Mouse (Mus musculus) mouse trophoblast stem cell (cell line): ENCODE measurements around the gene Hdac8.

ENCODE experiments used
- in situ Hi-C, 2 experiments: fragments of 300-500 bp; cut with MseI, MboI; formaldehyde crosslinking; loops; 2 replicates in 1 of 2; 3 replicates in 1 of 2; pipeline ENCODE4 v1.15.1; 2025

Gene Hdac8

DNA sequence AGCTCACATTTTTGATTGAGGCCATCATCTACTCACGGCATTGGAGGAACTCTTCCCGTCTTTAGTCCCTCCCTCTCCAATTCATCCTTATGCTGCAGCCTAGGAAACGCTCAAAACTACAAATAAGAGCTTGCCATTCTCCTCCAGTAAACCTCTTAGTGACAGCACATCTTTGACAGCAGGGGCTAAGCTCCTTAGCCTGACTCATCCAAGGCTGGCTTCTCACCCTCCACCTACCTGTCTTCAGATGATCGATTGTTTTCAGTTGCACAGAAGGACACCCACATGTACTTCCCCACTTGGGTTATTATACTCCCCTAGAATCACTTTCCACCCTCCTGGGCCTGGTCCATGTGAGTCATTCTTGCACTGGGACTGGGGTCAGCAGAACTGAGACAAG is 163.5 kb downstream of the Hdac8 start:
- in situ Hi-C loops: no loop called here

DNA sequence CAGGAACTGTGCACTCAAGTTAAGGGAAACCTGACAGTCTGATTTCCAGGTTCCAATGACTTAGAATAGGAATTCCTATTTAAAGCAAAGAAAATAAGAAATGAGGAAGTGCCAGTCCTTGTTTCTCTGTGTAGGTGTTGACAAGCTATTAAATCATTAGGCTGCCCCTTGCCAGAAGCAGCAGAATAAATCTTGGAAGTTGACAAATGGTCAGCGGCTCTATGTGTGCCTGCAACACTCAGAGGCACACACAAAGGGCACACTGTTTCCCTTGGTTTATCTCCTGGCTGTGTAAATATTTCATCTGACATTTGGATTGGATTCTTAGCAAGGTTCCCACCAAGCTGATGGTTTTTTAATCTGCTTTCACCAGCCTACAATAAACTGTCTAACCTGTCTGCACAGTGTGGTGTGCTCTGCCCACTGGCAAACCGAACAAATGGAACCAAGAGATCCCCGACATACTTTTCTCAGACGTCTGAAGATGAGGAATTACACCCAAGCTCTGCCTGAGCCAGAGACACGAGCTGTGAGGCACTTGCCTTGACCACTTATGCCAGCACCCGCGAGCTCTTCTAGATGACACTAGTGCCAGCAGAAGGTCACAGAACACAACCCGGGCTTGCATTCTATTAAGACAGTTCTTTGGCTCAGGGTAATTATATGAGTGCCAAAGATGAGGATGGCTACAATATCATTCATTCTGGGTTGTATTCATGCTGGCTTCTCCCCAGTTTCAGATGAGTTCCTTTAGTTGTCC is 165.6 kb downstream of the Hdac8 start:
- in situ Hi-C loops: no loop called here

DNA sequence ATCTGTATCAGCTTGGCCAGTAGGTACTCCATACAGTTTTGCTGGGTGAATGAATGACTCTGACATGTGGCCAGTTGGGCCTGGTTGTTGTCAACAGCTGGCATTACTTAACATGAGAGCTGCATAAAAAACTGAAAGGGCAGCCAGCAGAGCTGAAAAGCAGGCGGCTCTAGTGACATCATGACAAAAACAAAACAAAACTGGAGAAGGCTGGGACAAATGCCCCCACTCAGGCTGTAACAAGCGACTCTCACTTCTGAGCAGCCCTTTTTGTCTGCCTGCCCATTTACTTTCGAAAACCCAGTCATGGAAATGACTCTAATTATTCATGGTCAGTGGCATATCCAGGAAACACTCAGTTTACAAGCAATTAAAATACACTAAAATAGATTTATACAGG is 185.5 kb downstream of the Hdac8 start:
- in situ Hi-C loops: no loop called here

DNA sequence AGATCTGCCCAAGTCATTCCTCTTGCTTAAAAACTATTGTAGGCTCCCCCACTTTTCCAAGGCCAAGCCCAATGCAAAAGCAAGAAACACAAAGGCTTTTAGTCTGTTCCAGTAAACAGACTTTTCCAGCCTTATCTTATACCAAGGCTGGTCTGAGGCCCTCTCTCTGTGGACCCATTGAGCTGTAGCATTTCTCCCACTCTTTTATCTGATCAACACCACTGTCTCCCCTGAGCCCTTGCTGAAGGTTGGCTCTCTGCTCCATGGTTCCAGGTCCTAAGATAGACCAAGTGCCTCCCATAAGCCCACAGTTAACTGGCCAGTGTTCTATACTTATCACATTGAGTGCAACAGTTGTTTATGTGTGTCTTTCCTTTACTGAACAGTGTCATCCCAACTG is 185.9 kb downstream of the Hdac8 start:
- in situ Hi-C loops: no loop called here

DNA sequence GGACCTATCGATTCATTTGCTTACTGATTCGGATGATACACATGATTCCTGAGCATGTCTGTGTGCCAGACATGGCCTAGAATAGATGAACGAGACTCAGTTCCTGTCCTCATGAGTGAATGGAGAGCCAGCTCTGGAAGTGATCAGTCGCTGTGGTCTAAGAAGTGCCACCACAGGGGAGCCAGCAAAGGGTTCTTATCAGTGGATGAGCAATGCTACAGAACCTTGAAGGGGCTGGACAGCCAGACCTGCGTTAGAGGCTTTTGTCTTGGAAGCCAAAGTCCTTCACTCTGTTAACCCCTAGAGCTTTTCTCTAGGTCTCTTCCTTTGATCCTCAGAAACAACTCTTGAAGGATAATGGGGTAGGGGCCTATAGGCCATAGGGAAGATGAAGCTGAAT is 186.4 kb downstream of the Hdac8 start:
- in situ Hi-C loops: no loop called here

DNA sequence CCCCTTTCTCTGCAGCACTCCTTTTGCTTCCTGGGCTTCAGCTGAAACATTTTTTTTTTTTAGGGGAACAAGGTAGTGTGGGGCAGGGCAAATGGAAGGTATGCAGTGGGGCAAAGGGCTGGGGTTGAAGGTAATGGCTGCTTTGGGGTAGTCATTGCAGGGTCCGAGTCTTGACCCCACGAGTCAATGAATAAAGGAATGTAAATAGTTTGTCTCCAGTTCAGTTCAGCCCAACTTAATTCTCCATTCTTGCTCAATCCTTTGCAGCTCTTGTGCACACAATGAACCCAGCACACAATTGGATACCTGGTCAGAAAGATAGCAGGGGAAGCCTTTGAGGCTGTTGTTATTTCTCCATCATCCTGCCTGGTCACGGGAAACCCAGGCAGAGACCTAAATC is 194.0 kb downstream of the Hdac8 start:
- in situ Hi-C loops: no loop called here

DNA sequence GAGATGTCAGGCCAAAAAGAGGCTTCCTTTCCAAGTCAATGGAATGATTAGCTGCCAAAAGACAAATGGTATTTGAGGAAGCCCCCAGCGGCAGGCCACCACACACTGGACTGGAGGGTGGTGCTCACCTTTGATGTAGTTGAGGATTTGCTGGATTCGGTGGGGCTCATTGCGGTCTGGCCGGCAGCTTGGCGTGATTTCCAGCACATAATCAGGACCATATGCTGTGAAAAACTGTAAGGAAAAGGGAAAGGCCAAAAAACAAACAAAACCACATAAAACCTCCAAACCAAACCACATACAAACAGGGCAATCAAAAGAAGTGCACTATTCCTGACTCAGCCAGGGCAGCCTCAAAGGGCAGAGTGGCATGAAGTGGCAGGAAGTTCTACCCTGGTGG is 197.6 kb downstream of the Hdac8 start:
- in situ Hi-C loops: no loop called here

DNA sequence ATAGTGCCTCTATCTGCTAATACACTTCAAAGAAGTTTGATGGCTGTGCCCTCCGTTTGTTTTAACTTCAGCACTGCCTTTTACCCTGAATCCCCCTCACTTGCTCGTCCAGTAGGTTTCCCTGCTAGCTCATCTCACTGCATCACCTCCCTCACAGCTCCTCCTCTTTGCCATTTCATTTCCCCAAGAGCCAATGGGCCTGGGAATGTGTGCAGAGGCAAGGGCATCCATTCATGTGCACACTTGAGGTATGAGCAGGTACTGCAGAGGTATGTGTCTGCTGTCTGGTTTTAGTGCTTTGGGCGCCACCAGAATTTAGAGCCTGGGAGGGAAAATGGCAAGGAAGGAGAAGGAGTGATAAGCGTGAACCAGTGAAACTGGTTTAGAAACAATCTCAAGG is 199.4 kb downstream of the Hdac8 start:
- in situ Hi-C loops: no loop called here

DNA sequence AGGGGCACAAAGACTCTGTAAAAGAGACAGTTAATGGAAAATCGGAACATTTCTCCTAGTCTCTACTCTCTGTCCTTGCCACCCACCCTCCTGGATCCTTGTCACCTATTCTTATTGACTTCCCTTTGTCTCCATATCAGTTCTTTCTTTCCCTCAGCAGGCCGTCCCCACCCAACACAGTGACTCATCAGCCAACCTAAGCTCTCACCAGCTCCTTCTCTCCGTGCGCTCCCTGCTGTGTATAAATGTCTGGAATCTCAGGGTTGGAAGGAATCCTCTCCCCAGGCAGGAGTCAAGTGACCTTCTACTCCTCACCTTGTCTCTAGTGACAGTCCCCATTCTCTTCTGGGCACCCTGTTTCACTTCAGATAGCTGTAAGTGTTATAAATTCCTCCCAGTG is 200.2 kb downstream of the Hdac8 start:
- in situ Hi-C loops: no loop called here

DNA sequence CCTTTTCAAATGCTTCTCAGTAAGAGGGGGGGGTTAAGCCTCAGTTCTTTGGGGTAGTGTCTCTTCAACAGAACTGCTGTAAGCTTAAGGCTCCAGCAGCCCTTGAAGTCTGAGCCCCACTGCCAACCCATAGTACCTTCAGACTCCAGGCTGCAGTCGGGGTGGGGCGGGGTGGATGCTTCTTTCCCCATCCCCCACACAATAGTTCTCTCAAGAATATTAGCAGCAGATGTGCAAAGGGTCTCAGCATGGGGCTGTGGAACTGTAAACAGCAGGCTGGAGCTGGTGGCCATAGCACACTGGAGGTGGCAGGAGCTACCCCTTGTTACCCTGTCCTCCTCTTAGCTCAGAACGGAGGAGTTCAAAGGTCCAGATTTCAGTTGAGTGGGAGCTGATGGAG is 202.7 kb downstream of the Hdac8 start:
- in situ Hi-C loops: no loop called here

DNA sequence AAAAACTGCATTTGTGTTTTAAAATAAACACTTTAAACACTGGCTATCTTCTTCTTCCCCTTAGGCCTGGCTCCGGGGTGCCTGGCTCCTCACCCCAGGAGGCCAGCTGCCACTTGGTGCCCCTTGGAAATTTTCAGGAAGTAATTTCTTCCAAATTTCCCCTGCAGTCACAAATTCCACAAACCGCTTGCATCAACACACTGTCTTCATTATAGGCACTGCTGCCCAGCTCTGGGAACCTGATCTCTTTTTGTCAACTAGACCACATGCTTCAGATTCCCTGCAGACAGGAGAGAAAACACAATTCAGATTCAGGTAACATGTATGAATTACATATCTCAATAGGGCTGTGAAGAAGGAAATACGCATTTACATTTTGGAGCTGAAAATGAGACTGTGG is 220.3 kb downstream of the Hdac8 start:
- in situ Hi-C loops: no loop called here

DNA sequence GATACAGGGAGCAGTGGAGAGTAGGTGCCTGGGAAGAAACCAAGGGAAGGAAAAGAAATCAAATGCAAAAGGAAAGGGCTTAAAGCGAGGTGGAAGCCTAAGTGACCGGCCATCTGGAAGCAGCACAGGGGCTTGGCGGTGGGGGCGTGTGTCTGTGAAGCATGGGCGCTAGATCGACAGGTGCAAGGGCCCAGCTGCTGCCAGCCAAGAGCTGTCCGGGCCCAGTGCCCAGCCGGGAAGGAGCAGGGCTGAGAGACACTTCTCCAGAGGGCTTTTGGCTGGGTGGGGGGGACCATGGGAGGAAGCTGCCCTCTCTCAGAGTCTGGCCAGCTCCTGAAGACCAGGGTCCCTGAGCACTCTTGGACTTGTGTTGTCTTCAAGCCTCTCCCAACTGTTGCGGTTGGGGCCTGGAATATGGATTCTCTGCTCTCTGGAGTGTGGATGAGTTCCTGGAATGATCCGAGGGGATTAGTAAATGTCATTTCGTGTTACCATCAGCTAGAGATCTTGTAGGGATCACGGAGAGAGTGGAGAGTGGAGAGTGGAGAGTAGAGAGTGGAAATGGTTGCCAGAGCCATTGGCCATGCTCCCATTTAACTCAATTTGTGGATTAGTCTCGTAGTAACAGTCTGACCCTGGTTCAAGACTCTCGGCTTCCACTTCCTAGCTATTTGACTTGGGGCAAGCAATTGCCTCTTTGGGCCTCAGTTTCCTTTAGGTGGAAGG is 242.4 kb downstream of the Hdac8 start:
- in situ Hi-C loops: no loop called here

DNA sequence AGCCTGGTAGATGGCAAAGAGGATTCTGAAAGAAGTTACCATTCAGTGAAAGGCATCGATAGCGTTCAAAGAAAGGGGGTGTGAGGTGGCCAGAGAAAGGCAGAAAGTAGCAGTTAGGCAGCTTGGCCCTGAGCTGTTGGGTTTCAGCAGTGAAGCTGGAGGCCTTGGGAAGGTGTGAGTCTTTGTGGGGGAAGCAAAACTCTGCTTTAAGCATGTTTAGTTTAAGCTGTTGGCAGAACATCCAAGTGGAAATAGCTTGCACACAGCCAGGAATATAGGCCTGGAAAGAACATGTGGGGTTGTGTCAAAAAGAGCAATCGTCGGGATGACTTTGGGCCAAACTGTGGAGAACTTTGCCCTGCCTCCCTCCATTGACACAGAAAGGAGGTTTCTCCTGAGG is 245.4 kb downstream of the Hdac8 start:
- in situ Hi-C loops: no loop called here

DNA sequence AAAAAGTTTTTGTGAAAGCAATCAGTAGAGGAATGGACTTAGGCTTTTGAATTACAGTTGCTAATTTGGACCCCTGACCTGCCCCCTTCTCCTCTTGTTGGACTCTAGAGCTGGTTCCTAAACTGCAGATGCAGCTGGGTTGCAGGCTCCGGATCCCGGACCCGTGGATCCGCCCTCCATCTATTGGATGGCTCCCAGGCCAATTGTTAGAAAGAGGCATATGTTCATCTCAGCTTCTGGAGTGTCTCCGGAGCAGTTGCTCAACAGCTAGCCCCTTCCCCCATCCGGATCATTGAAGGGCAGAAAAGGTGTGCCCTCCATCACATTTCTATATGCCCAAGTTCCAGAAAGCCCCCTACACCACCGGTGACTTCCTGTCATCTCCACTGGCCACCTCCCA is 251.3 kb downstream of the Hdac8 start:
- in situ Hi-C loops: no loop called here

DNA sequence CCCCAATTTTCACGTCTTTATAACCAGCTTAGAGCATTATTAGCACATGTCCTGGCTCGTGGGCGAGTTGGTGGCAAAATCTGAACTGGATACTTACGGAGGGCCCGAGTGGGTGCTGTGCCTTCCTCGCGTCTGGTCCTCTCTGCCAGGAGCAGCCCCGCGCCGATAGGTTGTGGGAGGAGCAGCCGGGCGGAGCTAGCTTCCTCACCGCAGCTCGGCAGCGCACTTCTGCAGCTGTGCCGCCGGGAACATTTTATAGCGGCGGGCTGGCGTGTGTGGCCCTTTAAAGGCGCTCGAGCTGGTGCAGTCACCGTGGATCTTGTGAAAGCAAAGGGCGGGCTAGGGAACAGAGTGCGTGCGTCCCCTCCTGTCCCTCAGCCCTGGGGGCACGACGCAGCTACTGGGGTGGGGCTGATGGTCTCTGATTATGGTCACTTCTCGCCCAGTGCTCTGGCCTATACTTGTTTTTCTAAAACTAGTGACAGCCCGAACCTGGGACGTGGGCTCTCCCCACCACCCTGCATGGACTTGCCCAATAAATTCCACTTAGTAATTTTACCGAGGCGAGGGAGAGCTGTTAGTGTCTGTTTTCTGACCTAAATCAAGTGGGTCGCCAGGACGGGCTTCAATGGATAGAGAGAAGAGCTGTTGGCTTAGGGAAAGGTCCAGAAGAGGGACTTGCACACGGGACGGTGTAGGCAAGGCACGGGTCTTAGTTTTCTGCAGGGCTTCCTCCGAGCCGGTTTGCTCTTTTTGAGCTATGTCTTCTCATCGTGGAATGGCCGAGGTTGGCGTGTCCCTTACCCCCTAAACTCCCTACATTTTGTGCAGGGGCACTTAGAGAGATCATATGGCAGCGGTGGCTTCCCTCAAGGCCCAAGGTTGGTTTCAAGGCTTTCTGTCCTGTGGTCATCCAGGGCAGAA is 253.0 kb downstream of the Hdac8 start, which contains the start of gene Cited1:
TSS of gene Cited1 (minus strand) at position 245 of the 924 bp plus-strand sequence.
- in situ Hi-C loops: no loop called here

DNA sequence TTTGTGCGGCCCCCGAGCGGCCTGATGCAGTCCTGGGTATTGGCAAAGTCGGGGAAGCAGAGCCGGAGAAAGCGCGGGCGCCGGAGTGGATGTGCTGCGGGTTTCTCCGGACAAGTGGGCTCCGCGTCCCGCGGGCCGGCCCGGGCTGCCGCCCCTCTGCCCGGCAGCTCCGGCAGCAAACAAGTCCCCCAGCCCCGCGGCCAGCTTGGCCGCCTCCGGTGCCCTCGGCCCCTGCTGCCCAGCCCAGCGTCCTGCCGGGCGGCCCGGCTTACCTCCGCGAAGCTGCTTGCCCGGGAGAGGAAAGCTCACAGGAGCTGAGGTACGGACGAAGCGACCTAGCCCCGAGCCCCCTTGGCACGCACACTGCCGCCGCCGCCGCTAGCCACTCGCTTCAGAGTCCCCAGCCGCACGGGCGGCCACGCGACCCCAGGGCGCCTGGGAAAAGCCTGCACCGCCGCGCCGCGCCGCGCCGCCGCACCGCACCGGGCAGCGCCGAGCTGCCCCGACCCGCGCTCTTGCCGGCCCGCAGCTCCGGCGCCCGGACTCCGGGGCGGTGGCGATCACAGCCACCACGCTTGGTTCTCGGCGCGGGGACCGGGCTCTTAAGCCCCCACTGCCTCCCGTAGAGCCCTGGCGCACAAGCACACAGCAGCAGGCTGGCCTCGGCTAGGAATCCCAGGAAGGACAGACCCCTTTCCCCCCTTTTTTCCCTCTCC is 253.8 kb downstream of the Hdac8 start:
- in situ Hi-C loops: no loop called here

DNA sequence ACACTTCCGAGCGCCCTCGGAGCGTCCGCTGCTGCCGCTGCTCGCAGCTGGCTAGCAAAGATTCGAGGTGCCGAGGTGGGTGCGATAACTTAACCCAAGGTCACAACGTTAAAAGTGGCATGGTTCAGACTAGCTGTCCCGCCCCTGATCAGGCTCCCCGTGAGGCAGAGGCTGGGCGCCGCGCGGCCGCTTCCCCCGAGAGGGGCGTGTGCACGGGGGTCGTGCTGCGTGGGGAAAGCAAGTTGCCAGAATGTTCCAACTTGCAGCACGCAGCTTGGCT is 254.3 kb downstream of the Hdac8 start:
- in situ Hi-C loops: no loop called here

DNA sequence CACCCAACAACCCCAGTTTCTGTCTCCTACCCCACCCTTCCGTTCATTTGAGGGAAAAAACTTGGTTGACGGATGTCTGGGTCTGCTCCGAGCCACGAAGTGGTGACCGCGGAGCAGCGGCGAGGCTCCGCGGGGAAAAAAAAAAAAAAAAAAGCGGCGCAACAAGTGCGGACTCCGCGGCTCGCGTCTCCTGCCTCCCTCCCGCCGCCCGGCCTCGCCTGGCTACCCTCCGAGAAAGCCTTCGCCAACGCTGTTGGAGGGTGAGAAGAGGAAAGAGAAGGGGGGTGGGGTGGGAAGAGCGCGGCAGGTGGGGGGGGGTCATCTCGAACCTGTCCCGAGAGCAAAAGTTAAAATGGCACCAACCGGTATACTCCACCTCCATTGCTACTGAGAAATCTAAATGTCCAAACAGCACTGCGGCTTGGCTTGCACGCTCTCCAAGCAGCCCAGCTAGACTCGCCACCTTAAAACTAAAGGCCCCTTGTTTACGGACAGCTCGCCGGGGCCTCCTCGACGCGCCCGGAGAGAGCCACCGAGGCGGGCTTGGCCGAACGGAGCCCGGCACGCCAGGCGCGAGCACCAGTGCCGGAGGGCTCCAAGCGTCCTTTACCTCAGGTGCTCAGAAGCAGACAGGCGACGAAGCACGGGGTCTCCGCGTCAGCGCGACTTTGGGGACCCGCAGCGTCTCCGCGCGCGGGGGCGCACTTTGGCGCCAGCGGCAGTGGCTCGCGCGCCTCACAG is 254.8 kb downstream of the Hdac8 start:
- in situ Hi-C loops: no loop called here

DNA sequence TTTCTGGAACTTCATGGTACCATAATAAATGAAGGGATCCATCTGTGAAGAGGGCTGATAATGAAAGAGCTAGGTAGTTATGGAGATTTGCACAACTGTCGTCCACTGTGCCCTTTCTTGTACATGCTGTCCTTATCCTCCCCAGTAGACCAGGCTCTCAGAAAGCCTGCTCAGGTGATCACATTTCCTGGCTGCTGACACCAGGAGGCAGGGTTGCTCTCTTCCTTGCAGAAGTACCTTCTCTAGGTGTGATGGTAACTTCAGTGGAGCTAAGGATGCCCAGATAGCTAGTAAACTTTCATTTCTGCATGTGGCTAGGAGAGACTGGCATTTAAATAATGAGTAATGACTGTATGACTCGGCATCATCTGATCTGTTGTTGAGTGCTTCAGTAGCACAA is 260.8 kb downstream of the Hdac8 start:
- in situ Hi-C loops: loop anchor here in 1 of 2 experiments (25.0 kb wide), 1 partner anchor 418 kb away; no protein-coding TSS in a partner anchor
